Mouse (Mus musculus) kidney, postnatal 4 days (tissue): ENCODE results near the gene Map3k14.

ENCODE experiments used
- DNase-seq, 2 experiments: peaks; one replicate each; pipeline ENCODE4 v3.0.0; 2021; ENCODE audit warnings: mixed read lengths in 2 of 2

Map3k14 gene

GRCm38 (mm10) chr11:103206203-103206602 is 61.1 kb downstream of the Map3k14 start:
- DNase-seq = no peak

- no peak for DNase-seq
Measured at GRCm38 (mm10) chr11:103202376-103202775, 64.9 kb downstream of the Map3k14 start.

- peak; percentile 40 to 55 for DNase-seq
Measured at GRCm38 (mm10) chr11:103201664-103202063, 65.6 kb downstream of the Map3k14 start.

- DNase-seq = peak; percentile 58 to 73
Measured at GRCm38 (mm10) chr11:103198911-103199803, 68.1 kb downstream of the Map3k14 start.

- no peak for DNase-seq
Measured at GRCm38 (mm10) chr11:103198339-103198738, 68.9 kb downstream of the Map3k14 start.

GRCm38 (mm10) chr11:103197340-103197739 is 69.9 kb downstream of the Map3k14 start:
- DNase-seq = no peak

GRCm38 (mm10) chr11:103195656-103196055 is 71.6 kb downstream of the Map3k14 start:
- no peak for DNase-seq

- DNase-seq = peak; percentile 48 to 62
Measured at GRCm38 (mm10) chr11:103195236-103195635, 72.0 kb downstream of the Map3k14 start.

GRCm38 (mm10) chr11:103193825-103194168 is 73.5 kb downstream of the Map3k14 start:
- no peak for DNase-seq

- DNase-seq = peak; percentile 67 to 75
Measured at GRCm38 (mm10) chr11:103192956-103193824, 74.1 kb downstream of the Map3k14 start.

GRCm38 (mm10) chr11:103192230-103192955 is 74.9 kb downstream of the Map3k14 start:
- peak in 1 of 2 experiments; percentile 38 for DNase-seq

- peak; percentile 78 to 83 for DNase-seq
Measured at GRCm38 (mm10) chr11:103184891-103185290, 82.4 kb downstream of the Map3k14 start.

- DNase-seq = peak; percentile 23 to 62
Measured at GRCm38 (mm10) chr11:103181911-103182310, 85.4 kb downstream of the Map3k14 start.

- DNase-seq = no peak
Measured at GRCm38 (mm10) chr11:103181349-103181748, 85.9 kb downstream of the Map3k14 start.

GRCm38 (mm10) chr11:103180426-103180825 is 86.8 kb downstream of the Map3k14 start:
- DNase-seq = no peak

- DNase-seq = no peak
Measured at GRCm38 (mm10) chr11:103178748-103179147, 88.5 kb downstream of the Map3k14 start.

GRCm38 (mm10) chr11:103177815-103178485 is 89.3 kb downstream of the Map3k14 start:
- DNase-seq = no peak

- DNase-seq = no peak
Measured at GRCm38 (mm10) chr11:103177216-103177615, 90.1 kb downstream of the Map3k14 start.

GRCm38 (mm10) chr11:103176510-103176909 is 90.8 kb downstream of the Map3k14 start:
- DNase-seq = no peak

- no peak for DNase-seq
Measured at GRCm38 (mm10) chr11:103175688-103176442, 91.4 kb downstream of the Map3k14 start.

- peak; percentile 39 to 61 for DNase-seq
Measured at GRCm38 (mm10) chr11:103174891-103175391, 92.3 kb downstream of the Map3k14 start.
